Mouse (Mus musculus) cerebellum, adult 2 months (tissue): Measurements from ENCODE around the gene Trf.

ENCODE experiments used
- CTCF ChIP-seq: fragments of 200-500 bp; IDR thresholded peaks from 2 replicates; pipeline ENCODE4 v1.5.1; 2011; ENCODE audit warnings: low read depth, mild to moderate bottlenecking, control low read depth, low read length, moderate library complexity, borderline replicate concordance; ENCODE audit not compliant: insufficient read depth
- POLR2A ChIP-seq: fragments of 200-500 bp; IDR thresholded peaks from 2 replicates; pipeline ENCODE4 v1.6.1; 2011; ENCODE audit warnings: low read length, control low read depth, borderline replicate concordance; ENCODE audit not compliant: insufficient read depth

DNA sequence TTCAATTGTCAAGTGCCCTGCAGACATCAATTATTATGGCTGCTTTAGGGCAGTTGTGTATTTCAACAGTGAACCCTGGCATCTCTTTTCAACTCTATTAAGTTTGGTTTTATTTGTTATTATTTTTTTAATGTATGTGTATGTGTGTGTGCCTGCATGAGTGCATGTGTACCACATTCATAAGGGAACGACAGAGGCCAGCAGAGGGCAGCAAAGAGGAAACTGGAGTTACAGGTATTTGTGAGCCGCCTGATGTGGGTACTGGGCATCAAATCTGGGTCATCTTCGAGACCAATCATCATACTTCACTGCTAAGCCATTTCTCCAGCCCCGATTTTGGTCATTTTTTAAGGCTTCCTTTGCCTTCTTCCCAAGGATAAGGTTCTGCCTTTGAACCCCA lies 35.5 kb upstream of the Trf start:
- TF ChIP-seq CTCF (no peak), POLR2A (no peak)
